Mouse (Mus musculus) left cerebral cortex, adult 18-20 months (tissue): ENCODE data around the gene Gpr84. TPM values are rescaled to one million over a fixed set of nuclear protein-coding genes. Genes with fewer than 3 reads are reported as not detected.

Experiments used
- DNase-seq, 2 experiments: peaks; one replicate each; pipeline ENCODE4 v3.0.0; 2021 to 2022; ENCODE audit warnings: low spot score in 2 of 2, mixed read lengths in 1 of 2
- total RNA-seq, 2 experiments: library from RNA; stranded (reverse); gene quantifications; 2 replicates each; pipeline ENCODE4 v1.2.3; 2021

The Gpr84 gene
- total RNA-seq, 2 experiments from 2014 or later: 0.42 to 1.0 TPM

DNA sequence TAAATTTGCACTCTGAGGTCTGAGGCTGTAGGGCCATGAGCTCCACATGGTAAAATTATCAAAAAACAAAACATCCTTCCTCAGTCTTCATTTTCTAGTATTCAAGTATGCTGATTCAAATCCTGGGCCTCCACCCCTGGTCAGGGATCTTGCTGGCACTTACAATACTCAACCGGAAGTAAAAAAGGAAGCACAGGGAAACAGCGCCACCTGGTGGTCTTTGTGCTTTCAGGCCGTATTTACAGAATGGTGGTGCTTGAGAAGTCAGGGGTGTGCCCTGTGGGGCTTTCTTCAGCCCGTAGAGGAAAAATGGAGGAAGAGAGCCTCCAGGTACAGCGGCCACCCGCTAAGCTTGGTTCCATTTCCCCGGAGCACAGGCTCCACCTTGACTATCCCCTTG, 3.3 kb downstream of the Gpr84 start:
- peak; percentile 92 to 96 for DNase-seq

DNA sequence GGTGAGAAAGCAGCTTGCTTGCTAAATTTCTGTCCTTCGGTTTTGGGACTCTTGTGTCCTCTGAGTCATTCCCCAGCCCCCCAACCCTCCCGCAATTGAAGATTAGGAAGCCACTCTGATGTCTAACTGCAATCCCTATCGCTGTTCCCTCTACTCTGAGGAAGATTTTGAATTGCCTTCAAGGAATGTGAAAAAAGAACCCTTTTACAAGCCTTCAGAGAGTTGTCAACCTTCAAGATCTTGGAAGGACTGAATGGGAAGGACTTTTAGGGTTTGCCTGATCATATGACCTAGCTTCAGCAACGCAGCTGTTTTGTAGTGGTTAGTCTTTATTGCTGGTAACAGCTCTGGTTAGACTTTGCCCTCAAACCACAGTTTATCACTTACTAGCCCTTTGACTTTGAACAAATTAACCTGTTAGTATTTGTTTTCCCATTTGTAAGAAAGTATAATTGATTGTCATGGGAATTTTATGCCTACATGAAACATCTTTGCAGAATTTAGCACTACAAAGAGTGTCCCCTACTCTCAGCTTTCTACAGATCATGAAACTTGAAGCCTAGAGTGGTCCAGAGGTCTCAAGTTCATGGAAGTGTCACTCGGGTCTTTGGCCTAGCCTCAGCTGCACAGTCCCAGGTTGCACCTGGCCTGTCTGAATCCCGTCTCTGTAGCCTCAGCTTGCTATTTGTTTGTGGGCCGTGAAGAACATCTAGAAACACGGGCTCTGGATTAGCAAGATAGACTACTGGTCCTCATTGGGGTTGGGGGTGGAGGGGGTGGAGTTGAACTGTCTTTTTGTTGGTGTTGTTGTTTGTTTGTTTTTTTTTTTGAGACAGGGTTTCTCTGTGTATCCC, 4.4 kb downstream of the Gpr84 start:
- DNase-seq: no peak

DNA sequence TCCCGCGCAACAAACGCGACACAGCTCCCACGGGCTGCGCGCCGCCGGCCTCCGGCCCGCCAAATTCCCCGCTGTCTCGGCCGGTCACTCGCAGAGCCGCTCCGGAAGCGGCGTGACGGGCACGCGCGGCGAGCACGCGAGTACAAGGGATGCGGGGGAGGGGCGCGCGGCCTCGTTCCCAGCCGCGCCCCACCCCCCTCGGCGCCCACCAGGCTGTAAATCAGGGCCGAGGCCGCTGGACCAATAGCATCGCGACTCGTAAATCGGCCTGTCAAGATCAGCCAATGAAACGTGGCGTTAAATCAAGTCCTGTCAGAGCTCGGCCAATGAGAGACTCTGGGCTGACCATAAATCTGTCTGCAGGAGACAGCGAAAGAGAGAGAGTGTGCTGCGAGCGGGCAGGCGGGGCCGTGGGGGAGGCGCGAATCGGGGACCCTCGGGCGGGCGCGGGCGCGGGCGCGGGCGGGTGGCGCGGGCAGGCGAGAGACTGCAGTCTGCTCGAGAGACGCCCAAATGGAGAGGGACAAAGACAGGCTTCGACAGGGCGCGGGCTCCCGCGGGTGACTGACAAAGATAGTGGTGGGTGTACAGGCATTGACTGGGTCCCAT, 5.2 kb downstream of the Gpr84 start:
- DNase-seq: peak; percentile 94 to 96

DNA sequence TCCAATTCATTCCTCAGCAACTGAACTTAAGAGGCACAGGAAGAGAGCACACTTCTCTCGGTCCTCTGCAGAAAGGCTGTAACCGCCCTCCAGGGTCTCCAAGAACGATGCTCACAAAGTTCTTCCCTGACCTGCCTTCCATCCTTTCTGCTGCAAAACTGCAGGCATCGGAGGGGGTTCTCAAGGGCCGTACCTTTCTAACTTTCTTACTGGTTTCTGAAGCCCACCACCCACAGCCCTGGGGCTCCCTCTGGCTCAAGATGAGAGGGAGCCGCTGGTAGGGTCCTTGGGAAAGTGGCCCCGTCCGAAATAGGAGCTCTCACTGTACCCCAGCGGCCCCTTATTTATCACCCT, 5.8 kb downstream of the Gpr84 start:
- no peak for DNase-seq

DNA sequence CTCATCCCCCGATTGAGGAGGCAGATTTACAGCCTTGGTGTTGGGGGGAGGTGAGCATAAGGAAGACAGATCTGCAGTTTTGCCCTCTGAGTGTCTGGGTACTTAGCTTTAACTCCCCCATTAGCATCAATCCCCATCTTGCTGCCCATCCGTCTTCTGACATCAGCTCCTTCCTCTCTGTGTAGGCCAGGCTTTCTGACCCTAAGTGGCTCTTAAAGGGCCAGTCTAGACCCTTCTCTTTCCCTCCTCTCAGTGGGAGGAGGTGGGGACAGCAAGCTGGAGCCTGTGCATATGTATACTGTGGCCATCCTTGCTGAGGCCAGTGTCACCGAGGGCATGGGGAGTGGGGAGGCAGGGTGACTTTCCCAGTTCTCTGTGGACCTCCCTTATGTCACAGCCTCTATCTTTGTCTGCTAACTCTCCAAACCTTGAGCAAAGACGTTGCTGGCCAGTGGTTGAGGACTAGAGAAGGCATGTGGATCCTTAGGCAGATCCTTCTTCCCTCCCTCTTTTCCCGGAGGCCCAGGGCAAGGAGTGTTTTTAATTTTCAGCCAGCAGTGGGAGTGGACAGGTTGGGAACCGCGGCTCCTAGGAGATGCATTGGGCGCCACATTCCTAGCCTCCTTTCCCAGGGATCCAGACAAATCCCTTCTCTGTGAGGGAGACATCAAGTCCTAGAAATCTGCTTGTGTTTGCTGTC, 6.3 kb downstream of the Gpr84 start:
- no peak for DNase-seq

DNA sequence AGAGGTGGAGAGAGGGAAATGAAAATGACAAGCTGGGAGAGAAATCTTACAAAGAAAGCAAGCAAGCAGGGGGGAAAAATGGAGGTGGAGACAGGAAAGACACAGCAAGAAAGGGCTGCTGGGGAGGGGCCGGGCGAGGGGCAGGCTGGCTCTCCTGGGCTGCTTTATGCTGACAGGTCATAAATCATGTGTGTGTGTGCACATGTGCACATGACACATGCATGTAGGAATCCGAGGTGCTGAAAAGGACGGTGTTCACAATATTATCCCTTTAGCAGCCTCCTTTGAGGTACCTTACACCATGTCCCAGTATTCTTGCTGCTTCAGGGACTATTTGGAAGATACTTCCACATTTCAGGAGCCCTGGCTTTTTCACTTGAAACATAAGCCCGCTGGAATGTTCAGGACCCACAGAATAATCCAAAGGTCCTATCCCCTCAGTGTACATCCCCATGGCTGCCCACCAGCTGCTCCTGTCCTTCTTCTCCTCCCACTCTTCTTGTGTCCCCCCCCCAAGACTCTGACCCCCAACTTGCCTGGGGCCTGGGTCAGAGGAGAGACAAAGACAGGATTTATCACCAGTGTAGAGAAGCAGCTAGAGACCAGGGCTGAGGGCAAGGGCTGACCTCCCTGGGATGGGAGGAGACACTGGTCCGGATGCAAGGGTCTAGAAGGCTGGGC, 7.9 kb downstream of the Gpr84 start:
- DNase-seq: no peak

DNA sequence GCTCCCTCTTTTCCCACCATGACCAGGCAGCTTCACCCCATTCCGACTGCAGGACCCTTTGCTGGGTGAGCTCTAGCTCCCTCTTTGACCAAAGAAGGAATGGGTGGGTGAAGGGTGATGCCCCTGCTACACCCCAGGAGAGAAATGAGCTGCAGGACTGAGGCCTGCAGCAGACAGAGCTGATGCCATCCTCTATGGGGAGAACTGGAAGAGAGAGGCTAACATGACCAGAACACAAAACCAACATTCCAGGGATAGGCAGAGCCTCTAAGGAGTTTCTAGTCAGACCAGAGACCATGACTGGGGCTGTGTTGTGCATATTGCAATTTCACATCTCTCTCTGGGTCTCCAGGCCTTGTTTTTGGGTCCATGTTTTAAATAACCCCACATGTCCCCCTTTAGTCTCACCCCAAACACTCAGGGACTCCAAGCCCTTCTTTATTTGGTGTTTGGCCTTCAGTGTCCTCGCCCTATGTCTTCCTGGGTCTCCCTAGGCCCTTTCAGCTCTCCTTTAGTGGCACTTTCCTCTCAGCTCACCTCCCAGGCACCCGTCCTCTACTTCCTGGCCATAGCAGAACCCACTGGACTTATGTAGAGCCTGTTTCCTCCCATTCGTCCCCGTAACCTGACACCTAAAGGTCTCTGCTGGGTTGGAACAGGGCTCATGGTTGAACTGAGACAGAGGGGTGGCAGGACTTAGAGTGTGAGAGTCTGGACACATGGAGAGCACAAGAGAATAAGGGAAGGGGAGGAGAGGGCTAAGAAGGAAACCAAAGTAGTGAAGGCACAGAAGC, 8.7 kb downstream of the Gpr84 start:
- DNase-seq: no peak

DNA sequence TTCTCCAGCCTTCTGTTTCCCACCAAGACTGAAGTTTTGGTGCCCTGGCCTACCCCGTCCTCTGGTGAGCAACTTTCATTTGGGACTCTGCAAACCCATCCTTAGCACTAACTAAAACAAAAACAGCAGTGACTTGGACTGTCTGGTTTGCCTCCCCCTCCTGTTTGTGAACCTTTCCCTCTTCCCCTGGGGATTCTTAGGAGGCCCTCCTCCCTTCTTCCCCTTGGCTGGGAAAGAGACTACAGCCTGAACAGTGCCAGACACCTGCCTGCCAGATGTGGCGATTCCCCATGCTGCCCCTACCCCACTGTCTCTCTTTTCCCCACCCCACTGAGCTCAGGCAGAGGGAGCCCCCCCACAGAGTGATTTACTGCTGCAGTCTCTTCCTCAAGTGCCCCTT, 9.4 kb downstream of the Gpr84 start:
- DNase-seq: no peak

DNA sequence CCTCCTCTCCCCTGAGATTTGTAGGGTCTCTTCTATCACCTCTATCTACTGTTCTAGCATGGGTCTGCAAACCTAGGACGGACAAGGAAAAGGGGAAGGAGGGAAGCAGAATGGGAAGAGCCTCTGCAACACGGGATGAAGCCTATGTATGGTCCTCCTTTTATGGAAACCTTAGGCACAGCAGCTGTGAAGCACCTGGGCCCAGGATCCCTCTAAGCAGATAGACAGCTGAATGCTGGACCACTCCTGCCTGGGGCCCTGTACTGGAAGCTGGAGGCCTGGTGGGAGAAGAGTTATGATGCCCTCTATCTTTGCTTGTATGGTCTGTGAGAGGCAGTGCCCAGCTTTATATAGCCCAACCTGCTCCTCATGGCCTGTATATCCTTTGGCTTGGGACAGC, 9.9 kb downstream of the Gpr84 start:
- no peak for DNase-seq

DNA sequence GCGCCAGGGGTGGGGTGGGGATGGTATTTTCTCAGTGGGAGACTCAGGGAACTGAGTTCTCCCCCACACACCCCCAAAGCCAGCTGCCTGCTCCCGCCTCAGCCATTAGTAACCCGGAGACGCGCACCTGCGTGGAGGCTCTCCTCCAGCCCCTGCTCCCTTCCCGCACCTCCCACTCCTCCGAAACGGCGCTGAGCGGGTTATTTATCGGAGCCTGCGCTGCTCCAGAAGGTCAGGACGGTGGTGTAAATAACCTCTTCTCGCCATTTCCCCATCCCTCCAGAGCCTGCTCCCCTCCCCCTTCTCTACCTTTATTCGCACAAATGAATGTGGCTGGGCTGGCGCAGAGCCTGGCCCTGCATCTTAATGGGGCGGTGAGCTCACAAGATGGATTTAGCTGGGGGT, 10.3 kb downstream of the Gpr84 start:
- peak; percentile 59 to 70 for DNase-seq

DNA sequence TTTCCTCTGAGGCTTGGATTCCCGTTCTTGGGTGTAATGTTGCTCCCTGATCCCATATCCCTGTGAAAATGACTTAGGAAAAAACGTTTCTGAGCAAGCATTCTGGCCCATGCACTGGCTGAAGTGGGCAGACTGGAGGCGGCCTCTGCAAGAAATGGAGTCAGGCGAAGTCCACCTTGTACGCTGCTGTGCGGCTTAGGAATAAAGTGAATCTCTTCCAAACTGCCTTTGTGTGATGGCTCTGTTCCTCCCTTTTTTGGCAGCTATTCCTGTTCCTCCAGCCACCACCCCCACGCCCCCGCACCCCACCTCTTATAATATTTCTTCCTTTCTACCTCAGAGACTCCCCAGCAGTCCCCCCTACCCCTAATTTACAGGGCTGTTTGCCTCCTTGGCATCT, 10.8 kb downstream of the Gpr84 start:
- peak in 1 of 2 experiments; percentile 58 for DNase-seq

DNA sequence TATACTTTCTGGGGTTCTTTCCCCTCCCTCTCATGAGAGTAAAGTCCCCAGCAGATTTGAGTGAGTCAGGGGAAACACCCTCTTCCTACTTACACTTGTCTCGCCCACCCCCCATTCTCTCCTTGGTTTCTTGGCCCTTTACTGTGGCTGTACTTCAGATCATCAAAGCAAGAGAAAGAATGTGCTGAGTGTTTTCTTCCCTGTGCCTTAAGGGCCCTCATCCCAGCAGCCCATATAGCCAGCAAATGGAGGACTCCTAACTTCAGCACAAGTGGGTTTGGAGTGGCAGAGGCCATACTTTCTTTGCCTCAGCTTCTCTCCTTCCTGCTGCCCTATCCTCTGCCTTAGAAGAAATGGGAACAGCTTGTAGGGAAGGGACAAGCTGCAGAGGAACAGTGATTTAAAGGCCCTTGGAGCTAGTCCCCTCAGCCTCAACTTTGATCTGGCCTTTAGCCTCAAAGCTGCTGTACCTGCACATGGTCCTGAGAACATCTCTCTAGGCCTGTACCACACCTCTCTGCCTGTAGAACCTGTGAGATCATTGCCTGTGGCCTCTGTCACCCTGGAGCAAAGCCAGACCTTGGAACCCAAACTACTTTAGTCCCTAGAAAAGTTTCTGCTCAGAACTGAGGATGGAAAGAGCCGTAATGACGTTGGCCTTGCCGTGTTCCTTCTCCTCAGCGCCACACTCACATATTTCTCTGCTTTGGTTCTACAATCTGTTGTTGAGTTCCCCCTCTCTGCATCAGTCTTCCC, 11.4 kb downstream of the Gpr84 start:
- no peak for DNase-seq

DNA sequence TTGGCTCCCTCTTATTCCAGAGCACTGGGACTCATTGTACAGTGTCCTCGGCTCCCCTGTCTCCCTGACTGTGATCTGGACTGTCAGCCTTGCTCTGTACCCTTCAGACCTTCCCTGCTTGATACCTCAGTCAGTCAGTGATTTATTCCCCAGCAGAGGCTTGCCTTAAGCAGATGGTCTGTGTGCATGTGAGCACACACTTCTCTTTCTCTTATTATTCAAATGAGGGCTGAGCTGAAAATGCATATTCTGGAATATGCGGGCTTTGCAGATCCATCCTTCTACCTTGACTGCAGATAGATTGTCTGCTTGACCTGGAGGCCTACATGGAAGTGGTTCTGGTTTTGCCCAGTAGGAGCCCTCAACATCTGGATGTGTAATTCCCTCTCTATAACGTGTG, 12.4 kb downstream of the Gpr84 start:
- no peak for DNase-seq

DNA sequence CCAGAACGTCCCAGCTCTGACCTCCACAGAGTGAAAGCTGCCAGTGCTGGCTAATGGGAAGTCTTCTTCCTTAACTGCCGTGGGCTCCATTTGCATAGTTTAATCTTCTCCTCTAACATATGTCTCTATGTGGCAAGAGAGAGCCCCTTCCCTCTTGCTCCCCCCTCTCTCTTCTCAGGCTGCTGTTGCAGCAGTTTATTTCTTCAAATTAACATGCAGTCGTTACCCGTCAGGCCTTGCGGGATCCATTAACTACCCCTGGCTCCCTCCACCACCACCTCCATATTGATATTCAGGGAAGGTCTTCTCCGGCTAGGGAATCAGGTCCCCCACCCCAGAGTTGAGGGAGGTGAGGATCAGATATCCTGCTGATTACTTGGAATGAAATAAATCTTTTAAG, 13.1 kb downstream of the Gpr84 start:
- no peak for DNase-seq

DNA sequence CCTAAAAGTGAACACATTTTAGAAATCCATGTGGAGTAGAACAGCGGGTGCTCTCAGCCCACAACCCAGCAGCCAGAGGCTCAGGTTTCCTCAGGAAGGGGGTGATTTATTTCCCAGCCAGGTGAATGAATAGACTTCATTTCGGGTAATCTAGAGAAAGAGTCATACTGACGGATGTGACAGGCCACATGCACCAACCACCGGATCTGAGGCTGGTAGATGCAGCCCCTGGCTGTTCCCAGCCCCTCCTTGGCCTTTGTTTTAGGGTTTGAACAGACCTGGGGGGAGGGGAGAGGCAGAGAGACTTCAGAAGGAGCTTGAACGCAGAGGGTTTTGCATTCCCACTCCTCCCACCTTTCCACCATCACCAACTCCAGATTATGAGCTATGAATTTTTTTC, 14.6 kb downstream of the Gpr84 start:
- no peak for DNase-seq

DNA sequence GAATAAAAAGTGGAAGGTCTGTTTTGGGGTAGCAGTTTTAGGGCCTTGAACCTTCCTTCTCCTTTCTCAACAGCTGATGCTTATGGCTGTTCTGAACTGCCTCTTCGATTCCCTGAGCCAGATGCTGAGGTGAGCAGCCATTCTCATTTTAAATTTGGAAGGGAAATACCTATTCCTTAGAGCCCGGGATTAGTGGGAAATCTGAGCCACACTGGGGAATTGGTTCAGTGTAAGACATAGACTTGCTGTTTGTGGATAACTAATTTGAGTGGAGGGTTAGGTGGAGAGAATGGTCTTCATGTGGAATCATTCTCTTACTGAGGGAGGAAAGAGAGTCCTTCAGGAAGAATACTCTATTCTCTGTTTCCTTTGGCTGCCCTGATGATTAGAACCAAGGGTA, 15.8 kb downstream of the Gpr84 start:
- no peak for DNase-seq

DNA sequence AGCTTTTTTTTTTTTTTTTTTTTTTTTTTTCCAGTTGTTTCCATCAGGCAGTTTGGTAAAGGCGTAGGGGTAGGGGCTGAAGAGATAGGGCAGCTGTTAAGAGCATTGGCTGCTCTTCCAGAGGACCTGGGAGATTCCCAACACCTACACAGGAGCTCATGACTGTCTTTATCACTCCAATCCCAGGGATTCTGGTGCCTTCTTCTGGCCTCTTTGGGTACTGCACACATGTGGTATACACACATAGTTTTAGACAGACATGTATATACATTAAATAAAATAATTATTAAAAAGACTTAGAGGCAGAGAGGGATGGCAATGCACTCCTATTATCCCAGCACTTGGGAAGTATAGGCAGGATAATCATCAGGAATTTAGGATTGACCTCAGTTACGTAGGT, 17.0 kb downstream of the Gpr84 start:
- no peak for DNase-seq

DNA sequence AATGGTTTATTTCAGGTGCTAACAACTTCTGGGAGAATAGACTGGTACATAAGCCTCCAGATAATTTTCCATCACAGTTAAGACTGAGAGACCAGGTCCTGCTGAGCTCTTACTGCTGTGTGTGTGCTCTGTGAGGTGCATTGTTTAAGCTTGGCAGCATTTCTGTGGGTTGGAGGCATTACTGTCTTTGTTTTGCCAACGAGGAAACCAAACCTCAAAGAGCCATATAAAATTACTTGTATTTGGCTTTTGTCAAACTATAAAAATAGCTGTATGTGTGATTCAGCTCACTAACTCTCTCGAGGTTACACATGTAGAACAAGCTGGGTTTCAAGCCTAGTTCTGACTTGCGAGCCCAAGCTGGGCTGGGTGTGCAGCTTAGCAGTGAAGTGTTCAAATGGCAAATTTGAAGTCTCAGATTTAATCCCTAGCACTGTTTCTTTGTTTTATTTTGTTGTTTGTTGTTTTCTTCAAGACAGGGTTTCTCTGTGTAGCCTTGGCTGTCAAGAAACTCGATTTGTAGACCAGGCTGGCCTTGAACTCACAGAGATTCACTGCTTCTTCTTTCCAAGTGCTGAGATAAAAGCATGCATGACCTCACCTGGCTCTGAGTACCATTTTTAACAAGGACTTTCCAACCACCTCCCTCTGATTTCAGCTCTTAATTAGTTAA, 17.6 kb downstream of the Gpr84 start:
- DNase-seq: no peak

DNA sequence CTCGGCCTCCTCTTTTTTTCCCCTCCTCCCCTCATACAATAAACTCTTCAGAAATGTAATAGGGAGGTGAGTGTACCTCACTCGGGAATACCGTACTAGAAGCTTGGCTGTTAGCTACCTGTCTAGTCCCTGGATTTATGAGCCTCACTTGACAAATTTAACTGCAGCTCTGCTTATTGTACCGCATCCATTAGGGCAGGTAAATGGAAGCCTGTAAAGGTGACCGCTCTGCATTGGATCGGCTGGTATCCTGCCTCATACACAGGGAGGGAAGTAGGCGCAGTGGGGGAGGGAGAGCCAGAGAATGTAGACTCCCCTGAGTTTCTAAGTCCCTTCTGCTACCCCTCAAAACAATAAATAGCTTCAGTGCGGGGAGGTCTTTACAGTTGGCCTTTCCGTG, 19.6 kb downstream of the Gpr84 start:
- DNase-seq: no peak

DNA sequence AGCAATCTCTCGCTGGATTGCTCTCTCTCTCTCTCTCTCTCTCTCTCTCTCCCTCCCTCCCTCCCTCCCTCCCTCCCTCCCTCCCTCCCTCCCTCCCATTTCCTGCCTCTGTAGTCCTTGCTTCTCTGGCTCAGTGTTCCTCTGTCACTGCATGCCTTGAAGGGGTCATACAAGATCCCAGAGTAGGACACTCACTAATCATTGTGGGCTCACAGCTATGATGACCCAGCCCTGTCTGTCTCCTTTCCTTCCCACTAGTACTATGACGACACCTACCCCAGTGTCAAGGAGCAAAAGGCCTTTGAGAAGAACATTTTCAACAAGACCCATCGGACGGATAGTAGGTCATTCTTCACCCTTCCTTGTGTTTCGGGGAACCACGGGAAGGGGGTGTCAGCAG, 20.0 kb downstream of the Gpr84 start:
- DNase-seq: no peak
